Mouse (Mus musculus) spleen, postnatal 14 days (tissue): ENCODE measurements around the gene Tent5c.
"Not testable (repeated sequence)": the region's sequence is repeated elsewhere in the genome, so short reads cannot be mapped to it uniquely, and the experiment has no call there.

Source experiments
- DNase-seq, 2 experiments: peaks; one replicate each; pipeline ENCODE4 v3.0.0; 2021 to 2022; ENCODE audit warnings: low spot score in 2 of 2

The Tent5c gene

GRCm38 (mm10) chr3:100439088-100439487, 50.0 kb downstream of the Tent5c start:
- peak in 1 of 2 experiments; percentile 20 for DNase-seq

GRCm38 (mm10) chr3:100438461-100439002, 50.6 kb downstream of the Tent5c start:
- peak; percentile 36 to 65 for DNase-seq

DNA sequence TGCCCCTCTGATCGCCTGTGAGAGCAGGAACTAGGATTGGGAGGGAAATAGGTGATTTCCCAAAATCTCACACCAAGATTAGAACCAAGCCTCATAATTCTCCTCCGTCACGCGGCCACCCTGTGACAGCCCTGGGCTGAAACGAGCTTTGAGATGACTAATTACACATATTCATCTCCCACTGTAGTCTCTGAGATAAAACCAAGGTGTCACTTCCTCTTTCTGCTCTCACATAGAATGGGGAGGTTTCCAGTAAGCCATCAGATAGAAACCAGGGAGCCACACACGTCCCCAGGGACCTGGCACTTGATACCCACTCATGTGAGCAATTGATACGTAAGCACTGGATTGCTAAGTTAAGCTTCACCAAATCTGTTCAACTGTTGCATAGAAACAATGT, 52.4 kb downstream of the Tent5c start:
- DNase-seq: no peak

DNA sequence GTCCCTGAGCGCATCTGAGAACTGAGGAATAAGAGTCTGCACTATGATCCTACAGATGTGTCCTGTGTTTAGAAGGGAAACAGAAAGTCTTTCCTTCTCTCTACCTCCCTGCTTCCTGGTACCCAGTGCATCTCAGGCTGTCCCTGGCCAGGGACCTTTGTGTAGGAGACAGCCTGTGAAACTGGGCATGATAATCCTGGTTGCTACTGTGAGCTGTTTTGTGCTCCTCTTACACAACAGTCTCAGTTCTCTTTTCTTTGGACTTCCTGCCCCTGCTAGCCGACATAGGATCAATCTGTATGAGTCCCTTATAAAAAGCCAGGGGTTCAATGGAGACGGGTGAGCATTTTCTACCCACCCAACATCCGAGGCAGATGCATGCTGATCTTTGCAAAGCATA, 57.4 kb downstream of the Tent5c start:
- no peak for DNase-seq

GRCm38 (mm10) chr3:100430731-100431130, 58.4 kb downstream of the Tent5c start:
- DNase-seq: no peak

- DNase-seq: no peak
Observed at GRCm38 (mm10) chr3:100430101-100430500, 59.0 kb downstream of the Tent5c start.

- peak in 1 of 2 experiments; percentile 20 for DNase-seq
Observed at GRCm38 (mm10) chr3:100429667-100430066, 59.5 kb downstream of the Tent5c start.

DNA sequence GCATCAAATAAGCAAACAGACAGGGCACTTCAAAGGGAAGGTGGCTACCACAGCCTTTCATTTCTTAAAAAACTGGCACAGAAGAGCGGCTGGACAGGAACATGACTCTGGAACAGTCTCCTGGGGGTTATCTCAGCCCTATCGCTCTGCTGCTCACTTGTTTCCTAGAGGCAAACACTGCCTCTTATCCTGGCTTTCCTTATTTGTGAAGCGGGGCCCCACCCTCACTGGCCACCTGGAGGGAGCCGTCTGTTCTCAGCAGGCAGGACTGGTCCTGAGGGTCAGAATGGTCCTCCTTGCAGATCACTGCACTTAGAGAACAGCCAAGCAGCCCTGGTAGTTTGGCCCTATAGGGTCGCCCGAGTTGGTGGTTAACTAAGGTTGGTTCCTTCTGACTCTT, 61.6 kb downstream of the Tent5c start:
- no peak for DNase-seq

DNA sequence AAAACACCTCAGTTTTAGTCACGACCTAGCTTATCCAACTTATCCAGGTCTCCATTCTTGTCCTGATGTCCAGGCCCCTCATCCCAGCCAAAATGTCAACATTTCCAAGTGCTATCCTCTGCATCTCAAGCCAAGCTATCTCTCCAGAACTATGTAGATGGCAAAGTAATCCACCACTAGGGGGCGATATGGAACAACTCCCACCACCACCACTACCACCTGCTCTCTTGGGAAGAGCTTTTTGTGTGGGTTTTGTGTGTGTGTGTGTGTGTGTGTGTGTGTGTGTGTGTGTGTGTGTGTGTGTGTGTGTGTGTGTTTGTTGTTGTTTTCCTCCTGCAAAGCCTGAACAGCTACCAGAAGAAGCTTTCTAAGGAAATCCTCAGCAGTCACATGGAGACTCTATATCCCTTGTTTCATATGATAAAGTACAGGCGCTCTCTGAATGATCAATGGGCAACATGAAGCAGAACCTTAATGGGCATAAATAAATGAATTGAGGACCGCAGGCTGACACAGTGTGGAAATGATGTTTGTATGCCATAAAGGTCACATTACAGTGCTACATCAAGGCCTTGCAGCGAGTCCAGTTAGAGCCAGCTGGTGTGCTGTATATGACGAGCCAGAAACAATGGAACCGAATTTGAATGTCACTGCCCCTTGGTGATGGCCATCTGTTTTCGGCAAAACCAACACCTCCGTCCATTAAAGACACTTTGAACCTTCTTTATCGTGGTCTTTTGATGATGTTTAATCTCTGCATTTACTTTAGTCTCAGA, 66.5 kb downstream of the Tent5c start:
- DNase-seq: peak; percentile 27 to 58

DNA sequence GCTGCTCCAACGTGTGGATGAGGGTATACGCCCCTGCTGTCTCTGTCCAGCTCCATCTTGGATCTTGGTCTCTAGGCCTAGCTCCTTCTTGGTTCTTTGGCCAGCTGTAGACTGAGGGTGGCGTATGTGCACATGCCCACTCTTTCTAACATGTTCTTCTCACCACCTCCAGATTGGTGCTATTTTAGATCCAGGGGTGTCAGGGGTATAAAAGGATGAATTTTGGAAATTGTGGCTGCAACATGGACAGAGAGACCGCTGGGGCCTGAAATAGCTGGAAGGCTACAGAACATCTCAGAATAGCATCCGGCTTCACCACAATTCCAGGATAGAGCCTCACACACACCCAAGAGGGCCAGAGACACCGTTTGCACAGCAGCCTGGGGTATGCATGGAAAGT, 67.8 kb downstream of the Tent5c start:
- no peak for DNase-seq

DNA sequence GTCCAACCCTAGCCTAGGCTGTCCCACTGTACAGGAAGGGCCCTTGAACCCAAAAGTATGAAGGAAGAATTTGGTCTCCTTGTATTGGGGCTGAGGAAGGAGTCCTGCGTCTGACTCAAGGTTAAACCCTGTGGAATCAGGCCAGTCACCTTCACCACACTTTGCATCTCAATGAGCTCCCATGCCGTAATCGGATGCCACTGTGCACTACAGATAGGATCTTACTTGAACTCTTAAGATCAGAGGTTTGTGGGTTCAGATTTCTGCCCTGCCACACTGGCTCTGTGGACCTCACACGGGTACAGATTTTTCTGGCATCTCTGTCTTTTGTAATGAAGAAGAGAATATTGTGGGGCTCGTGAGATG, 68.5 kb downstream of the Tent5c start:
- DNase-seq: no peak

DNA sequence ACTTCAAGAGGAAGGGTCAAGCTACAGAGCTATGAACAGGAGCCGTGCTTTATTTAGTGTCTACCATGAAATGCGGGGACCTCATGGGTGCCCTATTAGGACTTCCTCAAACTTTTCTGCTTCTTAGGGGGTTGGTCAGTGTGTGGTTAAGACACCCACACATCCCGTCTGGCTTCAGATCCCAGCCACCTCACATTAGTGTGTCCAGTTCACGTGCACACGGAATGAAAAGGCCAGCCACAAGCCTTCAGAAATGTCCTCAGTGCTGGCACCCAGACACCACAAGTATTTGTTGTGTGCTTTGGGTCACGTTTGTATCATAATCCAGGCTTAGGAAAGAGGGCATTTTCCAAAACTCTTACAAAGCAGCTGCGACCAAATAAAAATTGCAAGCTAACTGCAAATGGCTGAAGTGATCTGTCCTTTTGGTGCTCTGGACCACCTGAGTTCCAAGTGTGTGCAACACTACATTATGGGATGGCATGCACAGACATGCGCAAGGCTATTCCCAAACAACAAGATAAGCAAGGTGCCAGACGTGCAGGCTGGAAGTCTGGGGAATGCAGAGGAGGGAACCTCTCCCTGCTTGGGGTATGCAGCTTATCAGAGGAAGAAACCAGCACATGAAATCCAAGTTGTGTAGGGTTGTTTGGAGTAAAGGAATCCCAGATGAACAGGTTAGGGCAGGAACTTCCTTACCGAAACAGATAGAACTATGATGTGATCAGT, 69.0 kb downstream of the Tent5c start:
- DNase-seq: no peak

GRCm38 (mm10) chr3:100418387-100418786, 70.7 kb downstream of the Tent5c start:
- DNase-seq: no peak

GRCm38 (mm10) chr3:100417772-100418311, 71.3 kb downstream of the Tent5c start:
- no peak for DNase-seq

- DNase-seq: no peak
Observed at GRCm38 (mm10) chr3:100415671-100416070, 73.5 kb downstream of the Tent5c start.

DNA sequence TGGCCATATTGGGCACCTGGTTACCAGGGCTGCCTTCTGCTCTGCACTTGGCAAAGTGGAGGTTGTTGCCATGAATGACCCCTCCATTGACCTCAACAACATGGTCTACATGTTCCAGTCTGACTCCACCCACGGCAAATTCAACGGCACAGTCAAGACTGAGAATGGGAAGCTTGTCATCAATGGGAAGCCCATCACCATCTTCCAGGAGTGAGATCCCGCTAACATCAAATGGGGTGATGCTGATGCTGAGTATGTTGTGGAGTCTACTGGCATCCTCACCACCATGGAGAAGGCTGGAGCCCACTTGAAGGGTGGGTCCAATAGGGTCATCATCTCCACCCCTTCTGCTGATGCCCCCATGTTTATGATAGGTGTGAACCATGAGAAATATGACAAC, 75.5 kb downstream of the Tent5c start:
- not testable (repeated sequence) for DNase-seq

DNA sequence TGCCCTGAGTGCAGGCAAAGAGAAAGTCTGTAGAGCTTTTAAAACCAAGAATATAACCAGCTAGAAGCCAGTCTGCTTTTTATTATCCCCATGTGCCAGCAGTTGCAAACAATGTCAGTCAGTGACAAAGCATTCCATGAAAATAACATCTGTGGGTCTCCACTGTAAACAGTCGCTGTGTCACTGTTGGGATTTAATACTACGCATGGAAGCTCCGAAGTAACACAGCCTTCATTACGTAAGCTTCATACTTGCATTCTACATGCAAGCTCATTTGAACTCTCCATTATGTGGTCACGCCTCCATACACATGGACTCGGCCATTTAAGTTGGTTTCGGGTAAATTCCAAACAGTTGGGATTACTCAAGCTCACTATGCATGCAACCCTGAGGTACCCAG, 77.2 kb downstream of the Tent5c start:
- no peak for DNase-seq

- DNase-seq: no peak
Observed at GRCm38 (mm10) chr3:100409280-100409679, 79.8 kb downstream of the Tent5c start.

DNA sequence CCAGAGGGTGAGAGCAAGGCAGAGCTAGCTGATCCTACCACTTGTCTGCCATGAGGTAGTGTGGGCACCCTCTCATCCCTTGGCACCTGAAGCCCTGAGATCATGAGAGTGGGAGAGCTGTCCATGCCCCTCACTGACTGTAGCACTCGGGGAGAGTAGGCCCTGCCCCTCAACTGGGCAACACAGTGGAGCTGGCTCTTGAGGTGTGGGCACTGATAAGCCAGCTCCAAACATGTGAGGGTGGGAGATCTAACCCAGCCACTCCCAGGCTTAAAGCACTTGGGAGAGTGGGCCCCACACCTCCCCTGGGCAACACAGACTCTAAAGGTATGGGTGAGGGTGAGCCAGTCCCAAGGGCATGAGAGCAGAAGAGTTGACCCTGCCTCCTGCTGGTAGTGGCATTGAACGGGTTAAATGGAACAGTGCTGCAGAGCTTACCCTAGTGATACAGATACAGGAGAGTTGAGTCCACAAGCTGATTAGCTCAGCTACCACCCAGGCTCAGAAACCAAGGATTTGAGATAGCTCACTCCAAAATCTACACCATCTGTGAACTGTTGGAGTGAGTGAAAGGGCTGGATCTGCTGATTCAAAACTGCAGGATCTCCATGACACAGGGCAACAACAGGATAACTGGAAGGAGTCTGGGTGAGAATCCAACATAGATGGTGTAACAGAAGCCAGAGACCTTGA, 80.6 kb downstream of the Tent5c start:
- DNase-seq: no peak

- no peak for DNase-seq
Observed at GRCm38 (mm10) chr3:100402656-100403055, 86.5 kb downstream of the Tent5c start.
